ENCODE assay signal across 17 mouse cellular contexts in genomic region chr13:103735330-103736007, GRCm38 (mm10). TPM values are rescaled to one million over a fixed set of nuclear protein-coding genes. Genes with fewer than 3 reads are reported as not detected.
A peak's percentile ranks its signal among the peaks of the same experiment; 100 is the strongest.
DNase-seq lines count a peak whose midpoint lies in the region; ATAC-seq and TF ChIP-seq lines count a peak whose summit lies in the region.
"Had no signal": no experiment of that assay in that cellular context is flagged by ENCODE, and none has a peak within 500 bp of the region (broad histone marks: within the 10 kb centered on the region; RNA-seq: fewer than 3 reads in every experiment).

No protein-coding gene starts in this region.

- WGBS in lung, embryonic 14.5 days, result 80% methylated on average over 5 of the region's 5 CpGs
- whole genome bisulfite sequencing in stomach, embryonic 15.5 days, result 90% methylated on average over 5 of the region's 5 CpGs
- 90% methylated on average over 5 of the region's 5 CpGs for WGBS in forebrain, embryonic 13.5 days
- 91% methylated on average over 5 of the region's 5 CpGs for WGBS in hindbrain, embryonic 14.5 days

- no peaks in the 10 kb centered on the region for H3K27me3 ChIP-seq in lung, embryonic 14.5 days (ENCODE audit: insufficient read depth, low read length)
- H3K27me3 ChIP-seq in stomach, embryonic 15.5 days (replicated peaks), result no peaks in the 10 kb centered on the region
- no peaks in the 10 kb centered on the region for H3K27me3 ChIP-seq in forebrain, embryonic 13.5 days
- no peaks in the 10 kb centered on the region for H3K27me3 ChIP-seq in hindbrain, embryonic 14.5 days (ENCODE audit: control insufficient read depth, insufficient read depth, low read length)
- H3K27me3 ChIP-seq: hindbrain, embryonic 12.5 days; limb, embryonic 13.5 days; neural tube, embryonic 13.5 days had no signal

- H3K4me1 ChIP-seq in lung, embryonic 14.5 days (ENCODE audit: insufficient read depth), result no peaks in the 10 kb centered on the region
- H3K4me1 ChIP-seq in stomach, embryonic 15.5 days, result no peaks in the 10 kb centered on the region
- no peaks in the 10 kb centered on the region for H3K4me1 ChIP-seq in forebrain, embryonic 13.5 days
- H3K4me1 ChIP-seq in hindbrain, embryonic 14.5 days (replicated peaks; ENCODE audit: control insufficient read depth, insufficient read depth, low read length), result no peaks in the 10 kb centered on the region
- H3K4me1 ChIP-seq: hindbrain, embryonic 12.5 days; limb, embryonic 13.5 days; neural tube, embryonic 13.5 days had no signal

- H3K9ac ChIP-seq in lung, embryonic 14.5 days, result no peak overlapping the region
- no peak overlapping the region for H3K9ac ChIP-seq in stomach, embryonic 15.5 days
- H3K9ac ChIP-seq in forebrain, embryonic 13.5 days, result no peak overlapping the region
- no peak overlapping the region for H3K9ac ChIP-seq in hindbrain, embryonic 14.5 days
- H3K9ac ChIP-seq: hindbrain, embryonic 12.5 days; limb, embryonic 13.5 days; neural tube, embryonic 13.5 days had no signal

- H3K36me3 ChIP-seq in lung, embryonic 14.5 days (ENCODE audit: insufficient read depth), result peaks cover 48% of the 10 kb centered on the region
- H3K36me3 ChIP-seq in stomach, embryonic 15.5 days, result 0 out of 2 replicates have a peak, but pooled peaks cover 5% of the 10 kb centered on the region
- H3K36me3 ChIP-seq in forebrain, embryonic 13.5 days (ENCODE audit: poor library complexity, severe bottlenecking), result peaks cover 36% of the 10 kb centered on the region
- H3K36me3 ChIP-seq in hindbrain, embryonic 14.5 days (replicated peaks; ENCODE audit: control insufficient read depth, insufficient read depth), result peaks cover 34% of the 10 kb centered on the region

- H3K27ac ChIP-seq in lung, embryonic 14.5 days (ENCODE audit: low read depth), result no peak overlapping the region
- H3K27ac ChIP-seq in stomach, embryonic 15.5 days, result no peak overlapping the region
- H3K27ac ChIP-seq in forebrain, embryonic 13.5 days, result no peak overlapping the region
- H3K27ac ChIP-seq in hindbrain, embryonic 14.5 days, result no peak overlapping the region
- H3K27ac ChIP-seq: heart, adult 2 months; hindbrain, embryonic 12.5 days; limb, embryonic 13.5 days; neural tube, embryonic 13.5 days had no signal

- DNase-seq in adrenal gland, postnatal 14 days, result peak; percentile 17
- no peak for DNase-seq in adrenal gland, adult 8-10 months
- DNase-seq in lung, embryonic 14.5 days, result no peak
- DNase-seq in lung, postnatal 25 days (ENCODE audit: low spot score), result no peak
- DNase-seq in kidney, postnatal 36 days, result peak; percentile 2 to 34
- no peak for DNase-seq in hindbrain, embryonic 14.5 days (ENCODE audit: low spot score)
- DNase-seq: cerebellum, adult 9-11 months; heart, adult 2 months; layer of hippocampus, adult 9-11 months; right cerebral cortex, postnatal 14 days; thymus, adult 2 months had no signal

- no peak overlapping the region for H3K4me2 ChIP-seq in lung, embryonic 14.5 days
- H3K4me2 ChIP-seq in stomach, embryonic 15.5 days, result no peak overlapping the region
- H3K4me2 ChIP-seq in forebrain, embryonic 13.5 days, result no peak overlapping the region
- H3K4me2 ChIP-seq in hindbrain, embryonic 14.5 days (replicated peaks), result no peak overlapping the region
- H3K4me2 ChIP-seq: hindbrain, embryonic 12.5 days; limb, embryonic 13.5 days; midbrain, embryonic 11.5 days; neural tube, embryonic 13.5 days had no signal

- ATAC-seq in lung, embryonic 14.5 days (ENCODE audit: insufficient read depth), result peak; percentile 44; the same call in 1 of the 2 replicates
- ATAC-seq in stomach, embryonic 15.5 days (ENCODE audit: insufficient read depth, low FRiP score, low read depth), result peak; percentile 35; the same call in 1 of the 2 replicates
- no peak for ATAC-seq in forebrain, embryonic 13.5 days
- ATAC-seq in hindbrain, embryonic 14.5 days (ENCODE audit: low FRiP score), result no peak

- H3K9me3 ChIP-seq in lung, embryonic 14.5 days (ENCODE audit: low read depth, low read length), result no peaks in the 10 kb centered on the region
- no peaks in the 10 kb centered on the region for H3K9me3 ChIP-seq in stomach, embryonic 15.5 days
- no peaks in the 10 kb centered on the region for H3K9me3 ChIP-seq in forebrain, embryonic 13.5 days (replicated peaks)
- no peaks in the 10 kb centered on the region for H3K9me3 ChIP-seq in hindbrain, embryonic 14.5 days (ENCODE audit: control insufficient read depth, low read length)
- H3K9me3 ChIP-seq: hindbrain, embryonic 12.5 days; limb, embryonic 13.5 days; neural tube, embryonic 13.5 days had no signal

- TF ChIP-seq CTCF in lung, embryonic 14.5 days (IDR thresholded peaks at IDR 0.05; ENCODE audit: low read depth), result no peak

- no peak overlapping the region for H3K4me3 ChIP-seq in lung, embryonic 14.5 days (ENCODE audit: low read depth, low read length)
- H3K4me3 ChIP-seq in stomach, embryonic 15.5 days (replicated peaks), result no peak overlapping the region
- H3K4me3 ChIP-seq in forebrain, embryonic 13.5 days, result no peak overlapping the region
- no peak overlapping the region for H3K4me3 ChIP-seq in hindbrain, embryonic 14.5 days (replicated peaks; ENCODE audit: low read length)
- H3K4me3 ChIP-seq: heart, adult 2 months; hindbrain, embryonic 12.5 days; limb, embryonic 13.5 days; neural tube, embryonic 13.5 days had no signal

RNA-seq across cellular contexts. Expression of gene Srek1, which starts 38.9 kb away (rescaled TPM):
- 62.1 and 77.2 TPM in 2 replicates for total RNA-seq in adrenal gland, postnatal 14 days (2021)
- 100 to 1,000 TPM in 1 of 4 experiments, 10 to 100 TPM in 3; 49.2 to 112 (median 77.1) TPM for total RNA-seq in adrenal gland, adult 8-10 months (2022)
- polyA plus RNA-seq in lung, embryonic 14.5 days (2014; fragmentation: Nextera tagmentation; extraction: Ambion mirVana), result 100 and 103 TPM in 2 replicates
- polyA plus RNA-seq in stomach, embryonic 15.5 days (2015; fragmentation: Nextera tagmentation; extraction: Ambion mirVana), result 64.1 and 69.6 TPM in 2 replicates
- polyA plus RNA-seq in forebrain, embryonic 13.5 days (2015; fragmentation: Nextera tagmentation; extraction: Ambion mirVana), result 98.3 and 105 TPM in 2 replicates
- polyA plus RNA-seq in hindbrain, embryonic 14.5 days (2014; fragmentation: Nextera tagmentation; extraction: Ambion mirVana), result 74.3 and 77.9 TPM in 2 replicates

Comparison
In these comparisons a context has a peak if more than half of its experiments do, and no peak if none do; other contexts are left out.
1. DNase-seq: peak in adrenal gland, postnatal 14 days (single experiment) and kidney, postnatal 36 days (2 of 2); none in adrenal gland, adult 8-10 months (single experiment), lung, embryonic 14.5 days (single experiment), lung, postnatal 25 days (single experiment) and hindbrain, embryonic 14.5 days (single experiment).
2. ATAC-seq: peak in lung, embryonic 14.5 days (single experiment) and stomach, embryonic 15.5 days (single experiment); none in forebrain, embryonic 13.5 days (single experiment) and hindbrain, embryonic 14.5 days (single experiment).